Mouse (Mus musculus) CH12F3 (cell line): ENCODE results near the gene Gm9945.

Experiments
- in situ Hi-C: fragments of 300-500 bp; cut with MboI; formaldehyde crosslinking; loops from 2 replicates; pipeline ENCODE4 v1.14.3; 2020; ENCODE audit warnings: low sequenced_read_pairs

Gene Gm9945

DNA sequence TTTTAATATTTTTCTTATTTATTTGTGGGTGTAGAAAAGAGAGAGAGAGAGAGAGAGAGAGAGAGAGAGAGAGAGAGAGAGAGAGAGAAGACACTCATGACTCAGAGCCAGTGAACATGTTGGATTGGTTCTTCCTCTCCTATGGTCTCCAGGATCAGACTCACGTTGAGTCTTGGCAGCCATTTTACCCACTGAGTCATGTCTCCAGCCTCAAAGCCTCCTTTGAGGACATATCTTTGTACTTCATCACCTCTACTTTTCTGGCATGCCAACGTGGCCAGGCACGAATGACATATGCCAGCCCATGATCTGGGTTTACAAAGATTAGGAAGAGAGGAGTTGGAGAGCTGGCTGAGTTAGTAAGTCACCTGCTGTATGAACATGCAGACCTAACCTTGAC lies 19.8 kb upstream of the Gm9945 start:
- in situ Hi-C loops, result loop anchor here (10.0 kb wide), 1 partner anchor 275 kb away; no protein-coding TSS in a partner anchor

- in situ Hi-C loops, result loop anchor here (10.0 kb wide), 1 partner anchor 273 kb away; no protein-coding TSS in a partner anchor
These were observed 18.2 kb upstream of the Gm9945 start for GRCm38 (mm10) chr11:53461727-53462126.

DNA sequence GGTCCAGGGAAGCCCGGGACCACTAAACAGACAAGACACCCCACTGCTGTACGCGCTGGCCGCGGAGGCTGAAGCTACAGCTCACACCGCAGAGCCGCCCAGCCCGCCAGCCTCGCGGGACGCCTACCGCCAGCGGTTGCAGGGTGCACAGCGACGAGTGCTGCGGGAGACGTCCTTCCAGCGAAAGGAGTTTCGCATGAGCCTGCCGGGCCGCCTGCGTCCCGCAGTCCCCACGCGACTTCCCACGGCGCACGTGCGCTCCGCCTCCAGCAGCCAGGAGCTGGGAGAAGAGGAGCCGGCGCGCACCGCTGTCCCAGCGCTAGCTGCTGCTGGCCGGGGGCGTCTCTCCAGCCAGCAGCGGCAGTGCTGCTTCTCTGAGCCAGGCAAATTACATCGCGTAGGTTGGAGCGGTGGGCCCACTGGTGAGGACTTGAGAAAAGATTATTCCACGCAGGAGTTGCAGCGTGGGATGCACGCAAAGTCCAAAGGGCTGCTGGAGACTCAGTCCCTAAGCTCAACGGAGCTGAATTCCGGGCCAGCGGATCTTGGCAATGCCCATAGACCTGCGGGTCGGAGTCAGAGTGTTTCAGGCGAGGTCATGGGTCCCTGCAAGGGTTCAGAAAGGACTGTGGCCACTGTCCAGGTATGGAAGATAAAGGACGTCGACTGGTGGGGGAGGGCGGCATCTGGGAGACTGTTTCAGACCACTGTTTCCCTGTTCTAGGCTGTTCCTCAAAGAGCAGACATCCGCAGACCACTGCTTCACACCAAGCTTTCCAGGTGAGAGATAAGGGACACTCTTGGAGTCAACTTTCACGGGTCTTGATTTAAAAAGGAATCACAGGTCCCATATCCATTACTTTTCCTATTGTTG lies 16.2 kb upstream of the Gm9945 start:
- in situ Hi-C loops, result loop anchor here (10.0 kb wide), 1 partner anchor 271 kb away; no protein-coding TSS in a partner anchor

DNA sequence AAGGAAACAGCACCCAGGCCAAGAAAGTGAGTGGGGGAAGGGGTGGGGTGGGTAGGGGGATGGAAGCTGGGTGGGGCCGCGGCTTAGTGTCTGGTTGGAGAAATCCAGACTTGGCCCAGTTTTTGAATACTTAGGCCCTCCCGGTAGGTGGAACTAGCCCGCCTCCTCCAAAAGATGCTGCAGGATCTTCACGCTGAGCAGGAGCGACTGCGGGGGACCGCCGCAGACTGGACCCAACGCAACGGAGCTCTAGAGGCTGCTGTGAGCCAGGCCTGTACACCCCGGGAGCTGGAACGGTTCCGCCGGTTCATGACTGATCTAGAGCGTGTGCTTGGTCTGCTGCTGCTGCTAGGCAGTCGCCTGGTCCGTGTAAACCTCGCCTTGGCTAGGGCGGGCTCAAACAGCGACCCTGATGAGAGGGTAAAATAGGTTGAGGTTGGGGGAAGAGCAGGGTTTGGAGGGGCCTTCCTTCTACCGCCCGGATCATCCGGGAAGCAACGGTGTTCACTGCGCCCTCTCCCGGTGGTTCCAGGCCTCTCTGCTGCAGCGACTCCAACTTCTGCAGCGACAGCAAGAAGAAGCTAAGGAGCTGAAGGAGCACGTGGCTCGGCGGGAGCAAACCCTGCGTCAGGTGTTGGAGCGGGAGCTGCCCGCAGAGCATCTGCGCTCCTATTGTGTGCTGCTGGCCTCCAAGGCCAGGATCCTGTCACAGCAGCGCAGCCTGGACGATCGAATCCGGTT lies 13.6 kb upstream of the Gm9945 start:
- in situ Hi-C loops, result loop anchor here (10.0 kb wide), 1 partner anchor 268 kb away; no protein-coding TSS in a partner anchor

GRCm38 (mm10) chr11:53469294-53469967 lies 10.5 kb upstream of the Gm9945 start:
- in situ Hi-C loops, result loop anchor here (10.0 kb wide), 1 partner anchor 265 kb away; no protein-coding TSS in a partner anchor

DNA sequence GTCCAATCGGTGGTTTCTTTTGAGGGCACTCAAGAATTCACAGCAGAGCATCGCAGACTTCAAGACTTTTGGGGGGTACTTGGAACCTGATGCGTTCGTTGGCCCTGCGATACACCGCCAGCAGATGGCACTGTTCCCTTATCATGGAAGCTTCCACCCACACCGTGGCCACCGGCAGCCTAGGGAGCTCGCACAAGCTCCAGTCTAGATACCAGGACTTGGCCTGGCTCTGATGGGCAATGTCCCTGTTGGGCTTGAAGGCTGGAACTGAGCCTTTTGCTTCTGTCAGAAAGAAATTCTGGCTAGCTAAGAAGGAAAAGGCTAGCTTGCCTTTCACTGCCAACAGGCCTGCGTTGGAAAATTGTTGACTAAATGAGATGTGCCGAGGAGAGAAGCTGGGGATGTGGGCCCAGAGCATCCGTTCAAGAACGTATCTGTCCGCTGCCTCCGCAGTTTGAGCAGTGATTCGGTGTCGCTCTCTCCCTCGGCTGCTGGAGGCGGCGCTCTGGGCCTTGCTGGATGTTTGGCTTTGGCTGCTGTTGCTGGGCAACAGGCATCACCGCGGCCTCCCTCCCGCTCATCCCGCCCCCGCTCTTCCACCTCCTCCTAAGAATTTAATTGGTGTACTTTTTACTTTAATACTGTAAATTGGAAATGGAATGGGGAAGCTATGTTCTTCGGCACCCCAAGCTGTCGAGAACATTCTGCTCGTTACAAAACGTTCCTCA lies 9.8 kb upstream of the Gm9945 start, which contains the start of gene Gm9837:
Gene Gm9837, minus strand, starts transcription at position 512 of the 728 bp plus-strand sequence.
- in situ Hi-C loops, result loop anchor here (10.0 kb wide), 1 partner anchor 265 kb away; no protein-coding TSS in a partner anchor

GRCm38 (mm10) chr11:53472709-53473108 lies 7.3 kb upstream of the Gm9945 start:
- in situ Hi-C loops, result no loop called here

DNA sequence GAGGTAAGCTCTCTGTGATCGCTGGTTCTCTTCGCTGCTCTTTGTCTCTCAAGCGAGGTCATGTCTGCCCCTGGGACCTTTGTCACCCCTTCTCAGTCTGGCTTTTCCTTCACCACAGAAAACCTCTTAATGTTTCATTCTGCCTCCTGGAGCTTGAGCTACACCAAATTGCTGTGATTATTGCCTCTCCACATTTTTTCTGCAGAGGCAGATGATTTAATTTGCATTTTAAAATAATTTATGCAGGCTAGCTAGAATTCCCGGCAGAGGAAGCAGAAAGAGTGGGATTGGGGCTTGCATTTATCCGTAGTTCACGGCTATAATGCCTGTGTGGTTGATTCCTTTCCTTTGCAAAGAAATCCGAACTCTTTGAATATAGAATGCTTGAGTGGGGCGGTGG lies 4.3 kb upstream of the Gm9945 start:
- in situ Hi-C loops, result no loop called here

DNA sequence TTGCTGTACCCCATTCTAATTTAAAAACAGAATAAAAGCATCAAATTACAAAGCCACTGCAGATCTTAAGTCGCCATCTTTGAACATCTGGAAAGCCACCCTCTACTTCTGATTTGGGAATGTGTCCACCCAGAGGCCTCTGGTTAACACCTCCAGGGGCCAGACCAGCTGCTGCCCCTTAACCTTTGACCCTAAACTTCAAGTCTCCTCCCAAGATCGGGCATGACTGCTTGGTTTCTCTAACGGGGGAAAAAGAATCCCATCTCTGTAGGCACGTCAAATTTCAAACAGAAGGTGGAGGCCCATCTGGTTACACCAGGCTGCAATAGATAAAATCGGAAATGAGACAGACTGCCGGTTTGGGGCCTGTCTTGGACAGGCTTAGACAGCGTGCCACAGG lies 2.1 kb upstream of the Gm9945 start:
- in situ Hi-C loops, result no loop called here

GRCm38 (mm10) chr11:53478383-53479170 lies 1.4 kb upstream of the Gm9945 start:
- in situ Hi-C loops, result no loop called here

DNA sequence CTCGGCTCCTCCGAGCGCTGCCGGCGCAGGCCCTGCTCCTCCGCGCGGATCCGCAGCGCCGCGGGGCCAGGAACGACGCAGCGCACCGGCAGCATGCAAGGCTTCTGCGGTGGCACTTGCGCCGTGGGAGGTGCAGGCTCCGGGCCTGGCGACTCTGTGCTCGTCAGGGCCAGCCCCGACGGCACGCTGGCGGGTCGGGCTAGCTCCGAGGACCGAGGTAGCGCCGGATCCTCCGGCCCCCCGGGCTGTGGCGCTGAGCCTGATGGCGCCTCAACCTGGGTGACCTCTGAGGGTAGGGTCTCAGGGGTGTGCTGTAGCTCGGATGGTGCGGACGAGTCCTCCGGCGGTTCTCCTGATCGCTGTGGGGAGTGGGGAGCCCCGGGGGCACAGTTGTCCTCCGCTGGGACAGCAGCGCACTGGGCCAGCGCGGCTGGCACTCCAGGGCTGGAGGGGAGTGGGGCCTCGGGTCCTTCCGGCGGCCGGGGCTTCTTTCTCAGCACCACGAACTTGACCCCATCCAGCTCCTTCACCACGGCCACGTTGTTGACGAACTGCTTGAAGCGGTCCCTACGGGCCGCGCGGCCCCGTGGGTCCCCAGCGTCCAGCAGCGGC lies 689 bp upstream of the Gm9945 start:
- in situ Hi-C loops, result no loop called here

GRCm38 (mm10) chr11:53481088-53481730 lies 1.2 kb downstream of the Gm9945 start:
- in situ Hi-C loops, result no loop called here

- in situ Hi-C loops, result no loop called here
These were observed 3.4 kb downstream of the Gm9945 start for GRCm38 (mm10) chr11:53483159-53483891.

DNA sequence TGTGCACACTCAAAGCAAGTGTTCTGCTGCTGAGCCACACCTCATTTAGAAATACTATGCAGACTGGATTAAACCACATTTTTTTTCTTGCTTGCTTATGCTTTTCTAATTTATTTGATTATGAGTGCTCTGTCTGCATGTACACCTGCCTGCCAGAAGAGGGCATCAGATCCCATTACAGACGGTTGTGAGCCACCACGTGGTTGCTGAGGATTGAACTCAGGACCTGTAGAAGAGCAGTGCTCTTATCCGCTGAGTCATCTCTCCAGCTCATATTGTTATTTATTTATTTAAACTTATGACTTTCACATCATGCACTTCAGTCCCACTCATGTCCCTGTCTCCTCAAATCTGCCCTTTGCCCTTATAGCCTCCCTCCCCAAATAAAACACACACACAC lies 5.8 kb downstream of the Gm9945 start:
- in situ Hi-C loops, result no loop called here

GRCm38 (mm10) chr11:53486351-53486750 lies 6.4 kb downstream of the Gm9945 start:
- in situ Hi-C loops, result no loop called here

GRCm38 (mm10) chr11:53486822-53487594 lies 7.0 kb downstream of the Gm9945 start:
- in situ Hi-C loops, result no loop called here

- in situ Hi-C loops, result no loop called here
These were observed 9.0 kb downstream of the Gm9945 start for GRCm38 (mm10) chr11:53489007-53489406.
